Mouse (Mus musculus) lung, postnatal 0 days (tissue): ENCODE data around the gene Ffar4.

Experiments
- CTCF ChIP-seq: IDR thresholded peaks from 2 replicates; pipeline ENCODE4 v1.5.1; 2016; ENCODE audit warnings: antibody characterized with exemption, mild to moderate bottlenecking
- EP300 ChIP-seq: IDR thresholded peaks from 2 replicates; pipeline ENCODE4 v1.6.1; 2016; ENCODE audit warnings: antibody characterized with exemption, mild to moderate bottlenecking, control low read depth

- TF ChIP-seq CTCF, result no peak
- no peak for TF ChIP-seq EP300
Measured at GRCm38 (mm10) chr19:38143540-38144271, 46.8 kb downstream of the Ffar4 start.
